Mouse (Mus musculus): ENCODE results near the gene Lypd6.
A peak's percentile ranks its signal among the peaks of the same experiment; 100 is the strongest.

The Lypd6 gene

GRCm38 (mm10) chr2:50110167-50110566 is 43.9 kb downstream of the Lypd6 start:
- DNase-seq = no peak

DNA sequence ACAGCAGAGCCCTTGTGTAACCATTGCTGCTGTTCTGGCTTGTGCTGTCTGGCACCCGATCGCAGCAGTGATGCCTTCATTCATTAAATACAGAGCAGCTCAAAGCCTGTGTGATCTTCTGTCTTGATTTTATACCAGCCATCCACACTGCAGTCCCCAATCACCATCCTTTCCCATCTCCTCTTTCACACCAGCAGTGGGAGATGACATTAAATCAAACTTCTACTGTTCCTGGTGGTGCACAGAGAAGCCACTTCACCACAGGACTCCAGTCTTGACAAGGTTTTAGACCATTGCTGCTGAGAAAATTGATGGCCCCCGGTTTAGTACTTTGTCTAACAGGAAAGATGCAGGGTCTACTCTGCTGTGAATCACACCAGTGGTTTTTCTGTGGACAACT is 44.9 kb downstream of the Lypd6 start:
- no peak for DNase-seq

DNA sequence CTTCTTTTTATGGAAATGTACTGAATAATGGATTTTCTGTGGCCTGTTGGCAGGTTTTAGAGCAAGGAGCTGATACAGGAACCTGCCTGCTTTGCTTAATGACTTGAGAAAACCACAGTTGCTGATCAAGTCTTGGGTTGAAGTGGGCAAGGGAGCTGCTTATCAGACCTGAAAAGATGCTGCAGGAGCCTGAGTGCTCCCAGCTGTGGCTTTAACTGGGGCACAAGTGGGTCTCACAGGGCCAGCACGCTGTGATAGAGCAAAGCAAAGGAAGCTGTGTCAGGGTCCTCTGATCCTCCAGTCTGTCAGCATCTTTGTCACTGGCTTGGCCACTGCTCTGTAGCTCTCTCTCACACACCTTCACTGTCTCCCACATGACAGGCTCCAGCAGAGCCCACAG is 45.4 kb downstream of the Lypd6 start:
- no peak for DNase-seq

DNA sequence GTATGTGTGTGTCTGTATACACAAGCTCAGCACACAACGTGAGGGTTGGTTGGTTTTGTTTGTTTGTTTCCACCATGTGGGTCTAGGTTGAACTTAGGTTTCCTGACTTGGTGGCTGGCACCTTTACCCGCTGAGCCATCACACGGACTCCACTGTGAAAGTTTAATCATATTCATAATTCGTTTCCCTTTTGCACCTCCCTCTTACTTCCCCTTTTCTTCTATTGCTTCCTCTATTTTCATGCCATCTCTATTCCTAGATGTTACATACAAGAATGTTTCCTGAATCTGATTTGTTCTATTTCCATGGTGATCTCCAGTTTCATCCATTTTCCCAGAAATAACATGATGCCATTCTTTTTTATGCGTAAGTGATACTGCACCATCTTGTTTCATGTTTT is 46.2 kb downstream of the Lypd6 start:
- no peak for DNase-seq

- DNase-seq = no peak
These were observed 52.9 kb downstream of the Lypd6 start for GRCm38 (mm10) chr2:50119101-50119500.

DNA sequence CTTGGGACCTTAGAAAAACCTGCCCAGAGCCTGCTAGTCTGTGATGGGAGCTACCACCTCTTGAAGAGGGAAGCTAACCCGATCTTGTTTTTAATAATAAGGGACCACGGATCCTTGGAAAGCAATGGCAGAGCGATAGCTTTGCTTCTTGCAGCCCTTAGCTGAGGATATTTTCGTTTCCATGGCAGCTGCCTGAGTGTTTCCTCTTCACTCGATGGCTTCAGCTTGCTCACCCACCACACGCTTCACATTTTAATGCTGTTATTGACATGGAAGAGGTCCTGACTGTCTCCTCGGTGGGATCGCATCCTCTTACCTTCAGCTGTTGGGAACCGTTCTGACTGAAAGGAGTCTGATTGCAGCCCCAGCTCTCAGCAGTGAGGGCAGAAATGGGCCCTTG is 54.6 kb downstream of the Lypd6 start:
- no peak for DNase-seq

DNA sequence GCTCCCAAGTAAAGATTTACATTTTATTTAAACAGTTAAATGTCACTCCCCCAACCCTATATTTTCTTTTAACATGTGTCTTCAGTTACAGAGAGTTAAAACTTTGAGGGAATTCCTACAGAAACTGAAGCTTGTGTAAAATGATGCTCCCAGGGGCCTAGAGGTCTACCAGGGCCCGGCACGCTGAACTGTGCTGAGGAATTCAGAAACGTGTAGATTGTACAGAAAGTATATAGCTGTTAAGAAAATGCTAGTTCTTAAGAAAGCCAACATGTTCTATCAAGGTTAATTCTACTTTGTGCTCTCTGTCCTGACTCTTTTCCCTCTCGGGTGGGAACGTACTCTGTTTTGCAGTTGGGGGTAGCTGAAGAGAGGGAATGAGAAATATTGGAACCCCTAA is 57.1 kb downstream of the Lypd6 start:
- DNase-seq = no peak

GRCm38 (mm10) chr2:50127513-50128175 is 61.4 kb downstream of the Lypd6 start:
- DNase-seq = no peak

DNA sequence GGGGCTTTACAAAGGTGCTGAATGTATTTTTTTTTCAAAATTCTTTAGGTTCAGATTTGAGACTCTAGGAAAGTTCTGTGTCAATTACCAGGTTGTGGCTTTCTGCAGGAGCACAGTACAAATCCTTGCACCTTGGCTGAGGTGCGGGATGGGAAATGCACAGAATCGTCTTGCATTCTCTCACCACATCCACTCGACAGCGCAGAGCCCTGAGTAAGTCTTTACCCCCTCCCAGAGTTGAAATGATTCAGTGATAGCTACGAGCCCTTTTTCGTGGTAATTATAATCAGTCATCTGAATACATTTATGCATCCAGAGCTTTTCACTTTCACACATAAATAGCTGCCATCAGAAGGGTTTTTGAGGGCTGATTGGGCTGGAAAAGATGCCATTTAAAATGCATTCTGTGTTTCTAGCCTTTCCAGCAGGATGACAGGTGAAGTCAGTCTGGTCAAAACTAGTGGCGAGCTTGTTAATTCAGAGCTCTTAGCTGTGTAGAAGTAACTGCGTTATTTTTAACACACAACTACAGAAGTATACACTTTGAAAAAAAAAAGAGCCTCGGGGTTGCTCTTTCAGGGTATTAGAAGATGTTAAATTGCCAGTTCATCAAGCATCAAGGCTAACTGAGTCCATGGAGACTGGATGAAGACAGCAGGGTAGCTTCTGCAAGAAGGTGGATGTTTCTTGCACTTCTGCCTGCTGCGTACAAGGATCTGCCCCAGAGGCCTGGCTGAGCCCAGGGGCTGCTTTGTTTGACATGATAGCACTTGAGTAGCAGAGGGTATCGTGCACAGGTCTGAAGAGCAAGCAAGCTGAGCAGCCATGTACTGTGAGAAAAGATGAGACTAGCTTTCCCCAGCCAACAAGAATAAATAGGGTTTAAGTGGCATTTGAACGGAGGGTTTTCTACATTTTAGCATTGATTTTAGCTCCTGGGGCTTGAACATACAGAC is 62.4 kb downstream of the Lypd6 start:
- no peak for DNase-seq

GRCm38 (mm10) chr2:50130674-50131073 is 64.4 kb downstream of the Lypd6 start:
- no peak for DNase-seq

DNA sequence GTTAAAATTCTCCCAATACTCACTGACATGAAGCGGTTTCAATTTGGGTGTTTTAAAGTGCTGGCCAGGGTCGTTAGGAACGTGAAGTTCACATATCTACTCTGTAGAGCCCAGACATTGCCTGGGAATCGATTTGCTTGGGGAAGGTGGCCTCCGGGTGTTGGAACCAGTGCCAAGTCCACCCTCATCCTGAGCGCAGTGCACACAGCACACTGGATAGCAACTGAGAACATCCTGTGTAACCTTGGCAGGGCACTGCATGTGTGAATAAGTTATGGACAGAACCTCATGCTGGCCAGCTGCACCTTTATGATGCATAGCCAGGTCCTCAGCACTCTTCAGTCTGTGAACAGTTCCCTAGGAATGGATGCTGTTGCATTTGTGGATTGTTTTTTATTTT is 77.4 kb downstream of the Lypd6 start:
- DNase-seq = peak; percentile 48

GRCm38 (mm10) chr2:50147308-50147707 is 81.1 kb downstream of the Lypd6 start:
- DNase-seq = no peak

- DNase-seq = no peak
These were observed 83.3 kb downstream of the Lypd6 start for GRCm38 (mm10) chr2:50149257-50150202.

DNA sequence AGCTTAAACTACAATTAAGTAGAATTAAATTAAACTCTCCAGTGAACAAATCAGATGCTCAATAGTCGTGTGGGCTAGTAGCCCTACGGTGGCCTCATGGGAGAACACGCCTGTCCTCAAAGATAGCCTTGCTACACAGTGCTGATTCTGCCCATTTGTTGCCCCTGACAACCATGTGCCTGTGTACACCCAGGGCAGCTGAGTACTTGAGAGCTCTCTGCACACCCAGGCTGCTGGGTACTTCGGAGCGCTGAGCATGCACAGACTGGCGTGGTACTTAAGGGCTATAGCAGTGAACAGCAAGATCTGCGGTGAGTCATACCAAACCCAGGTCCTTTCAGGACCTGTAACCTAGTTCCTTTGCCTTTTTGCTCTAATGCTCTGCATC is 84.0 kb downstream of the Lypd6 start:
- no peak for DNase-seq

- DNase-seq = no peak
These were observed 84.6 kb downstream of the Lypd6 start for GRCm38 (mm10) chr2:50150816-50151215.

- DNase-seq = no peak
These were observed 85.2 kb downstream of the Lypd6 start for GRCm38 (mm10) chr2:50151401-50151800.

- DNase-seq = no peak
These were observed 85.7 kb downstream of the Lypd6 start for GRCm38 (mm10) chr2:50151879-50152278.

DNA sequence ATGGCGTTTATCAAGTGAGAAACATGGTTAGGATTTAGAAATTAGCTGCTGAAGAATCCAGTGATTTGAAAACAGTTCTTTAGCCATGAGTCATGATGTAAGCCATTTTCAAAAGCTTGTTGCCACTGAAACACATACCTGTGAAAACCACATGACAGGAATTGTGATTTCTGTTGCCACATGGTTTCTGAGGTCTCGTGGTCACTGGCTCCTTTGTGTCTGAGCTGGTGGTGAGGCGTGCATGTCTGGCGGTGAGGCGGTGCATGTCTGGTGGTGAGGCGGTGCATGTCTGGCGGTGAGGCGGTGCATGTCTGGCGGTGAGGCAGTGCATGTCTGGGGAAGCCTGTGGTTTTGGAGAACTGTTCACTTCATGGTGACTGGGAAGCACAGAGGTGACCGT is 89.8 kb downstream of the Lypd6 start:
- no peak for DNase-seq

DNA sequence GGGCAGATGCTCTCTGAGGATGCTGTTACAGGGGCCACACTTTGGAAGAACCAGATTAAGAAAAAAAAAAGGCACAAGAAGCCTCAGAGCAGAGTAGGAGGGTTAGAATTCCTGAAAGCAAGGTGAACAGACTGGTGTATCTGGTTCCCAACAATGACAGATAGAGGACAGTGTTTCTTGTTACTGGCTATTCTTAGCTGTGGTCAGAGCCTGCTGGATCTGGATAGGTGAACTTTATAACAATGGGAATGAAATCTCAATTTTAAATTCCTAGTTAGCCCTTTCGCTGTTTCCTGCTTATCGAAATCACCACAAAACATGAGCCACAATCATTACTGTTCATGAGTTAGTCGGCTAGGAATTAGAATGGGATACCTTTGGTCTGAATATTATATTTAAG is 93.8 kb downstream of the Lypd6 start:
- no peak for DNase-seq

DNA sequence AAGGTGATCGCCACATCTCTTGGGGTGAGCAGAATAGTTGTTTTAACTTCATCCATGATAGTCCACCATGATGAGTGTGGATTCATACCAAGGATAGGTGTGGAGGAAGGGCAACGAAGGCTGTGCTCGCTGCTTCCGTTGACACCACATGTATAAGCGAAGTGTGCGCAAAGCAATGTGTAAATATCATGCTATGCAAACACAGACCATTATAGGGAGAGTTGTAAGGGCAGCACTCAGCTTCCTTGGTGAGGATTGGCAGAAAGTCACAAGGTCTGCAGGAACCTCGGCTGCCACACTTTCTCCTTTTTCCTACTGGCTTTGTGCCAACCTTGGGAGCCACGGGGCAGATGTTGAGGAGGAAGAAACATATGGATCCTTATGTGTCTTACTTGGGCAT is 97.4 kb downstream of the Lypd6 start:
- DNase-seq = no peak

GRCm38 (mm10) chr2:50165277-50165676 is 99.0 kb downstream of the Lypd6 start:
- DNase-seq = no peak

GRCm38 (mm10) chr2:50166082-50166481 is 99.9 kb downstream of the Lypd6 start:
- DNase-seq = no peak
